Mouse (Mus musculus): ENCODE measurements around the gene Mtfr1l. TPM values are rescaled to one million over a fixed set of nuclear protein-coding genes. Genes with fewer than 3 reads are reported as not detected.
"Not testable (repeated sequence)": the region's sequence is repeated elsewhere in the genome, so short reads cannot be mapped to it uniquely, and the experiment has no call there.

Gene Mtfr1l
- total RNA-seq, 2 experiments from 2014 or later = 7.9 to 8.3 TPM

GRCm38 (mm10) chr4:134496595-134497210 is 38.5 kb downstream of the Mtfr1l start, which contains the start of gene Paqr7:
Paqr7 (plus strand) TSS chr4:134496697.
- peak; percentile 87 for ATAC-seq (replicated peaks; ENCODE audit: low FRiP score, poor library complexity, severe bottlenecking)

GRCm38 (mm10) chr4:134495546-134495923 is 39.7 kb downstream of the Mtfr1l start:
- no peak for ATAC-seq (replicated peaks; ENCODE audit: low FRiP score, poor library complexity, severe bottlenecking)

GRCm38 (mm10) chr4:134494780-134495545 is 40.2 kb downstream of the Mtfr1l start:
- peak; percentile 79 for ATAC-seq (replicated peaks; ENCODE audit: low FRiP score, poor library complexity, severe bottlenecking)

GRCm38 (mm10) chr4:134494161-134494560 is 41.0 kb downstream of the Mtfr1l start:
- ATAC-seq (replicated peaks; ENCODE audit: low FRiP score, poor library complexity, severe bottlenecking) = not testable (repeated sequence)

- no peak for ATAC-seq (replicated peaks; ENCODE audit: low FRiP score, poor library complexity, severe bottlenecking)
These were observed 43.5 kb downstream of the Mtfr1l start for GRCm38 (mm10) chr4:134491716-134492115.

- ATAC-seq (replicated peaks; ENCODE audit: low FRiP score, poor library complexity, severe bottlenecking) = no peak
These were observed 45.1 kb downstream of the Mtfr1l start for GRCm38 (mm10) chr4:134489986-134490665.

GRCm38 (mm10) chr4:134488211-134488610 is 47.0 kb downstream of the Mtfr1l start:
- ATAC-seq (replicated peaks; ENCODE audit: low FRiP score, poor library complexity, severe bottlenecking) = no peak

- no peak for ATAC-seq (replicated peaks; ENCODE audit: low FRiP score, poor library complexity, severe bottlenecking)
These were observed 49.9 kb downstream of the Mtfr1l start for GRCm38 (mm10) chr4:134485151-134485900.

GRCm38 (mm10) chr4:134484231-134484630 is 51.0 kb downstream of the Mtfr1l start:
- ATAC-seq (replicated peaks; ENCODE audit: low FRiP score, poor library complexity, severe bottlenecking) = no peak

GRCm38 (mm10) chr4:134483696-134484095 is 51.5 kb downstream of the Mtfr1l start:
- ATAC-seq (replicated peaks; ENCODE audit: low FRiP score, poor library complexity, severe bottlenecking) = no peak

GRCm38 (mm10) chr4:134483078-134483688 is 52.0 kb downstream of the Mtfr1l start:
- ATAC-seq (replicated peaks; ENCODE audit: low FRiP score, poor library complexity, severe bottlenecking) = no peak

GRCm38 (mm10) chr4:134482442-134482841 is 52.7 kb downstream of the Mtfr1l start:
- ATAC-seq (replicated peaks; ENCODE audit: low FRiP score, poor library complexity, severe bottlenecking) = no peak

- no peak for ATAC-seq (replicated peaks; ENCODE audit: low FRiP score, poor library complexity, severe bottlenecking)
These were observed 53.9 kb downstream of the Mtfr1l start for GRCm38 (mm10) chr4:134481270-134481669.

- ATAC-seq (replicated peaks; ENCODE audit: low FRiP score, poor library complexity, severe bottlenecking) = peak; percentile 69
These were observed 54.3 kb downstream of the Mtfr1l start for GRCm38 (mm10) chr4:134480864-134481263.

- no peak for ATAC-seq (replicated peaks; ENCODE audit: low FRiP score, poor library complexity, severe bottlenecking)
These were observed 55.3 kb downstream of the Mtfr1l start for GRCm38 (mm10) chr4:134479839-134480238.

GRCm38 (mm10) chr4:134478031-134478430 is 57.2 kb downstream of the Mtfr1l start:
- ATAC-seq (replicated peaks; ENCODE audit: low FRiP score, poor library complexity, severe bottlenecking) = peak; percentile 89

- no peak for ATAC-seq (replicated peaks; ENCODE audit: low FRiP score, poor library complexity, severe bottlenecking)
These were observed 58.3 kb downstream of the Mtfr1l start for GRCm38 (mm10) chr4:134476899-134477298.
